18 mouse cellular contexts compared by ENCODE assay signal in genomic region chr4:102102241-102102640, GRCm38 (mm10). TPM values are rescaled to one million over a fixed set of nuclear protein-coding genes. Genes with fewer than 3 reads are reported as not detected.
DNase-seq lines count a peak whose midpoint lies in the region; ATAC-seq lines count a peak whose summit lies in the region.
"Had no signal": no experiment of that assay in that cellular context is flagged by ENCODE, and none has a peak within 500 bp of the region (broad histone marks: within the 10 kb centered on the region; RNA-seq: fewer than 3 reads in every experiment).

No protein-coding gene starts in this region.

- no peak for DNase-seq in frontal cortex, postnatal 10 days (ENCODE audit: low spot score in 2 of 2)
- peak; percentile 21 to 35 for DNase-seq in left cerebral cortex, adult 18-20 months (ENCODE audit: low spot score in 2 of 2)
- DNase-seq in left cerebral cortex, postnatal 10 days (ENCODE audit: extremely low spot score in 1 of 2, low spot score in 2 of 2), result no peak
- DNase-seq in lung, postnatal 25 days (ENCODE audit: low spot score), result peak; percentile 7
- no peak for DNase-seq in lung, postnatal 10 days
- DNase-seq in ovary, adult 18-20 months (ENCODE audit: low spot score), result no peak
- DNase-seq: adrenal gland, postnatal 10 days; cerebellum, adult 11 months; cerebellum, adult 9-10 months; cerebellum, postnatal 36 days; gastrocnemius, postnatal 25 days; heart, adult 11 months; kidney, adult 18-20 months; kidney, postnatal 10 days; layer of hippocampus, adult 9-11 months had no signal

- intact Hi-C loops in left cerebral cortex, postnatal 10 days (cut with DNase I), result no loop called here

- peak; percentile 90 for ATAC-seq in frontal cortex, adult (ENCODE audit: low TSS enrichment)
- ATAC-seq: forebrain, embryonic 13.5 days; hindbrain, embryonic 16.5 days had no signal

RNA-seq across cellular contexts. Expression of gene Pde4b, which starts 14.9 kb away (rescaled TPM):
- total RNA-seq in left cerebral cortex, adult 18-20 months (2021), result 100 to 1,000 TPM; 119 to 125 TPM
- 10 to 100 TPM; 85.9 to 89.8 TPM for total RNA-seq in left cerebral cortex, postnatal 10 days (2021)

Comparison
In these comparisons a context has a peak if more than half of its experiments do, and no peak if none do; other contexts are left out.
1. DNase-seq: peak in left cerebral cortex, adult 18-20 months (2 of 2) and lung, postnatal 25 days (single experiment); none in frontal cortex, postnatal 10 days (0 of 2), left cerebral cortex, postnatal 10 days (0 of 2), lung, postnatal 10 days (single experiment) and ovary, adult 18-20 months (single experiment).